In genomic region chr17:24696011-24696697, GRCm38 (mm10) we compare ENCODE assay signal across 8 mouse cellular contexts. TPM values are rescaled to one million over a fixed set of nuclear protein-coding genes. Genes with fewer than 3 reads are reported as not detected.
DNase-seq lines count a peak whose midpoint lies in the region; ATAC-seq and TF ChIP-seq lines count a peak whose summit lies in the region.

Gene Gfer, minus strand, starts transcription at chr17:24696156.
Gene Noxo1, plus strand, starts transcription at chr17:24696234.

- peak within 1 kb of the TSS; percentile 80 for H3K4me2 ChIP-seq in embryonic facial prominence, embryonic 15.5 days (replicated peaks)
- H3K4me2 ChIP-seq in kidney, embryonic 15.5 days, result peak within 1 kb of the TSS; percentile 91
- peak within 1 kb of the TSS; percentile 75 for H3K4me2 ChIP-seq in liver, embryonic 11.5 days

- under 1% methylated on average over 76 of the region's 76 CpGs for WGBS in bone marrow, adult 2 months
- under 1% methylated on average over 76 of the region's 76 CpGs for whole genome bisulfite sequencing in embryonic facial prominence, embryonic 15.5 days
- 1% methylated on average over 76 of the region's 76 CpGs for WGBS in heart, embryonic 10.5 days
- whole genome bisulfite sequencing in kidney, embryonic 15.5 days, result under 1% methylated on average over 76 of the region's 76 CpGs
- WGBS in liver, embryonic 11.5 days, result under 1% methylated on average over 73 of the region's 76 CpGs

- H3K4me1 ChIP-seq in bone marrow, adult 2 months (ENCODE audit: control insufficient read depth, insufficient read depth, low read length), result no peaks in the 10 kb centered on the region; the same call in 1 of the 2 replicates
- peaks cover 29% of the 10 kb centered on the region for H3K4me1 ChIP-seq in embryonic facial prominence, embryonic 15.5 days
- H3K4me1 ChIP-seq in heart, embryonic 10.5 days, result peaks cover 20% of the 10 kb centered on the region
- peaks cover 39% of the 10 kb centered on the region for H3K4me1 ChIP-seq in kidney, embryonic 15.5 days
- H3K4me1 ChIP-seq in liver, embryonic 11.5 days (replicated peaks; ENCODE audit: control insufficient read depth, insufficient read depth, low read length), result peaks cover 16% of the 10 kb centered on the region

- peak within 1 kb of the TSS; percentile 76 for H3K9ac ChIP-seq in embryonic facial prominence, embryonic 15.5 days
- peak within 1 kb of the TSS; percentile 86 for H3K9ac ChIP-seq in kidney, embryonic 15.5 days
- H3K9ac ChIP-seq in liver, embryonic 11.5 days (ENCODE audit: low read depth, low read length), result peak within 1 kb of the TSS; percentile 90

- peak; percentile 62; the same call in 1 of the 2 replicates for TF ChIP-seq POLR2A in bone marrow, adult 2 months (IDR thresholded peaks at IDR 0.05; ENCODE audit: borderline replicate concordance, control insufficient read depth, low read depth, low read length)

- no peaks in the 10 kb centered on the region for H3K9me3 ChIP-seq in embryonic facial prominence, embryonic 15.5 days (replicated peaks)
- H3K9me3 ChIP-seq in heart, embryonic 10.5 days, result no peaks in the 10 kb centered on the region
- no peaks in the 10 kb centered on the region for H3K9me3 ChIP-seq in kidney, embryonic 15.5 days (replicated peaks)
- H3K9me3 ChIP-seq in liver, embryonic 11.5 days (ENCODE audit: control insufficient read depth, low read length), result no peaks in the 10 kb centered on the region

- peak within 1 kb of the TSS; percentile 83 for H3K27ac ChIP-seq in bone marrow, adult 2 months (ENCODE audit: control insufficient read depth, insufficient read depth, low read depth, low read length, poor library complexity)
- peak within 1 kb of the TSS; percentile 91 for H3K27ac ChIP-seq in embryonic facial prominence, embryonic 15.5 days (replicated peaks)
- H3K27ac ChIP-seq in heart, embryonic 10.5 days, result peak within 1 kb of the TSS; percentile 93
- peak within 1 kb of the TSS; percentile 91 for H3K27ac ChIP-seq in kidney, embryonic 15.5 days
- peak within 1 kb of the TSS; percentile 81 for H3K27ac ChIP-seq in liver, embryonic 11.5 days (ENCODE audit: low read depth, low read length)

- 0 out of 2 replicates have a peak, but pooled peaks have one; percentile 8 for TF ChIP-seq CTCF in bone marrow, adult 2 months (IDR thresholded peaks at IDR 0.05; ENCODE audit: control insufficient read depth, insufficient read depth, low read length)

- peak within 1 kb of the TSS; percentile 95 for H3K4me3 ChIP-seq in bone marrow, adult 2 months (replicated peaks; ENCODE audit: control insufficient read depth, low read depth, low read length)
- H3K4me3 ChIP-seq in embryonic facial prominence, embryonic 15.5 days (replicated peaks), result peak within 1 kb of the TSS; percentile 71
- peak within 1 kb of the TSS; percentile 91 for H3K4me3 ChIP-seq in heart, embryonic 10.5 days
- H3K4me3 ChIP-seq in kidney, embryonic 15.5 days (replicated peaks), result peak within 1 kb of the TSS; percentile 85
- H3K4me3 ChIP-seq in liver, embryonic 11.5 days (ENCODE audit: low read depth, low read length), result peak within 1 kb of the TSS; percentile 79

- DNase-seq in A20 (ENCODE audit: low read depth, low spot score), result peak; percentile 89
- DNase-seq in heart, embryonic 10.5 days (ENCODE audit: low spot score), result peak; percentile 91
- DNase-seq in liver, embryonic 11.5 days (ENCODE audit: low spot score), result peak; percentile 84
- DNase-seq in naive thymus-derived CD4-positive, alpha-beta T cell, adult 2 months (ENCODE audit: low read depth), result peak; percentile 87
- peak; percentile 87 for DNase-seq in splenic B cell, adult 2 months (ENCODE audit: low read depth, low spot score)

- peak; percentile 93 for ATAC-seq in embryonic facial prominence, embryonic 15.5 days (ENCODE audit: insufficient number of reproducible peaks, low FRiP score, low TSS enrichment, low read depth)
- ATAC-seq in kidney, embryonic 15.5 days (replicated peaks; ENCODE audit: low FRiP score), result peak; percentile 94
- peak; percentile 94 for ATAC-seq in liver, embryonic 11.5 days (replicated peaks; ENCODE audit: low FRiP score)

- H3K36me3 ChIP-seq in embryonic facial prominence, embryonic 15.5 days, result peaks cover 27% of the 10 kb centered on the region
- H3K36me3 ChIP-seq in heart, embryonic 10.5 days, result peaks cover 42% of the 10 kb centered on the region
- peaks cover 40% of the 10 kb centered on the region for H3K36me3 ChIP-seq in kidney, embryonic 15.5 days
- H3K36me3 ChIP-seq in liver, embryonic 11.5 days (ENCODE audit: control insufficient read depth, insufficient read depth, low read length), result peaks cover 18% of the 10 kb centered on the region; the same call in 1 of the 2 replicates
- H3K36me3 ChIP-seq in splenic B cell, adult 2 months (ENCODE audit: control insufficient read depth, insufficient read depth, low read length, poor library complexity, severe bottlenecking), result no peaks in the 10 kb centered on the region

- peaks cover under 1% of the 10 kb centered on the region; the same call in 1 of the 2 replicates for H3K27me3 ChIP-seq in embryonic facial prominence, embryonic 15.5 days
- peaks cover 23% of the 10 kb centered on the region; the same call in 1 of the 2 replicates for H3K27me3 ChIP-seq in heart, embryonic 10.5 days (ENCODE audit: insufficient read depth, poor library complexity, severe bottlenecking)
- peaks cover 8% of the 10 kb centered on the region for H3K27me3 ChIP-seq in kidney, embryonic 15.5 days
- peaks cover 3% of the 10 kb centered on the region for H3K27me3 ChIP-seq in liver, embryonic 11.5 days (replicated peaks; ENCODE audit: control insufficient read depth, insufficient read depth, low read length)
- H3K27me3 ChIP-seq in splenic B cell, adult 2 months (ENCODE audit: control insufficient read depth, insufficient read depth, low read length, poor library complexity, severe bottlenecking), result no peaks in the 10 kb centered on the region

RNA-seq across cellular contexts. Expression of gene Gfer, which starts in this region (rescaled TPM):
- polyA plus RNA-seq in bone marrow, adult 2 months (2011; ENCODE audit: insufficient read depth, insufficient read length, low replicate concordance, missing spikeins), result 19.3 and 42.9 TPM in 2 replicates
- 33.1 and 35.2 TPM in 2 replicates for polyA plus RNA-seq in embryonic facial prominence, embryonic 15.5 days (2015; fragmentation: Nextera tagmentation; extraction: Ambion mirVana)
- 38.3 and 49.4 TPM in 2 replicates for polyA plus RNA-seq in heart, embryonic 10.5 days (2016; fragmentation: Nextera tagmentation; extraction: Ambion mirVana)
- 45.6 and 49.5 TPM in 2 replicates for polyA plus RNA-seq in kidney, embryonic 15.5 days (2015; fragmentation: Nextera tagmentation; extraction: Ambion mirVana)
- 64.2 and 74.7 TPM in 2 replicates for polyA plus RNA-seq in liver, embryonic 11.5 days (2014; fragmentation: Nextera tagmentation; extraction: Ambion mirVana)

RNA-seq across cellular contexts. Expression of gene Noxo1, which starts in this region (rescaled TPM):
- polyA plus RNA-seq in bone marrow, adult 2 months (2011; ENCODE audit: insufficient read depth, insufficient read length, low replicate concordance, missing spikeins), result 2.1 and 2.5 TPM in 2 replicates
- polyA plus RNA-seq in embryonic facial prominence, embryonic 15.5 days (2015; fragmentation: Nextera tagmentation; extraction: Ambion mirVana), result 3.8 and 5.8 TPM in 2 replicates
- 0.78 and 0.79 TPM in 2 replicates for polyA plus RNA-seq in heart, embryonic 10.5 days (2016; fragmentation: Nextera tagmentation; extraction: Ambion mirVana)
- 1.5 and 3.4 TPM in 2 replicates for polyA plus RNA-seq in kidney, embryonic 15.5 days (2015; fragmentation: Nextera tagmentation; extraction: Ambion mirVana)
- 0.56 and 0.58 TPM in 2 replicates for polyA plus RNA-seq in liver, embryonic 11.5 days (2014; fragmentation: Nextera tagmentation; extraction: Ambion mirVana)

Comparison
In these comparisons a context has a peak if more than half of its experiments do, and no peak if none do; other contexts are left out.
1. Peak in every context shown above with its lines: DNase-seq, ATAC-seq, H3K4me3 ChIP-seq and H3K27ac ChIP-seq.